Mouse (Mus musculus): ENCODE data around the gene Anapc15-ps. TPM values are rescaled to one million over a fixed set of nuclear protein-coding genes. Genes with fewer than 3 reads are reported as not detected.

The Anapc15-ps gene
- polyA plus RNA-seq, 1 experiment: 0.34 TPM

- no peak for DNase-seq (ENCODE audit: low read depth)
- no peak for TF ChIP-seq CTCF (IDR thresholded peaks at IDR 0.05; ENCODE audit: borderline replicate concordance, extremely low read depth, insufficient read depth, insufficient read length)
- TF ChIP-seq POLR2A (IDR thresholded peaks at IDR 0.05; ENCODE audit: borderline replicate concordance, extremely low read depth, insufficient read depth, insufficient read length, poor library complexity, severe bottlenecking): no peak
Observed at GRCm38 (mm10) chr10:95706867-95707266, 33.6 kb upstream of the Anapc15-ps start.

DNA sequence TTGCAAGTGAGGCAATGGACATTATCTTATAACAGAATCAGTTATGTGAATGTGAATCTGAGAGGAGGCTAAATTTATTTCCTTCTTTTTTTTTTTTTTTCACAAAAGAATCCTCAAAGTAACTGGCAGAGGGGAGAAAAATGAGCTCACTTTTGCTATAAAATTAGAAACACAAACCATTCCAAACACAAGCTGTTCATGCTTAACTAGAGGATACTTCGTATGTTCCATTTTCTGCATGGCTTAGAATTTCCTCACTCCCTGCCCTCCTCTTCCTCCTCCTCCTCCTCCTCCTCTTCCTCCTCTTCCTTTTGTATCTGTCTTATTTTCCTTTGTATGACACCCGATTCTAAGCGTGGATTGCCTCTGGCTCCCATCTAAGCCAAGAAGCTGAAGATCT is 32.5 kb upstream of the Anapc15-ps start:
- no peak for DNase-seq (ENCODE audit: low read depth)
- TF ChIP-seq CTCF (IDR thresholded peaks at IDR 0.05; ENCODE audit: borderline replicate concordance, extremely low read depth, insufficient read depth, insufficient read length) (no peak), POLR2A (IDR thresholded peaks at IDR 0.05; ENCODE audit: borderline replicate concordance, extremely low read depth, insufficient read depth, insufficient read length, poor library complexity, severe bottlenecking) (no peak)

DNA sequence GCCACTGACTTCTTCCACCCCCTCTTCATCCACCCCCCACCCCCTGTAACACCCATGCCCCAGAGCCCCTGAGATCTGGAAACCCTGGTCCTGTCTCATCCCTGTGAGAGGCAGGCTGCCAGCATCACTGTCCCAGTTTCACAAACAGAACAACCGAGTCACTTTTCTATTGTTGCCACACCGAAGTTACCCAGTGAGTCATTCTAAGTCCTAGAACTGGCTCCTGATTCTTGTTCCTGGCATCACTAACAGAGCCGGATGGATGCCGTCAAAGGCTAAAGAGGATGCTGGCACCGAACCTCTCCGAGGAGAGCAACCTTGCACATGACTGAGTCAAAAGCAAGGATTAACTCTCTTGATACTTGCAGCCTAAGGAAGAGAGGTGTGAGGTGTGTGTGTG is 31.6 kb upstream of the Anapc15-ps start:
- TF ChIP-seq CTCF (IDR thresholded peaks at IDR 0.05; ENCODE audit: borderline replicate concordance, extremely low read depth, insufficient read depth, insufficient read length): no peak
- TF ChIP-seq POLR2A (IDR thresholded peaks at IDR 0.05; ENCODE audit: borderline replicate concordance, extremely low read depth, insufficient read depth, insufficient read length, poor library complexity, severe bottlenecking): no peak
- DNase-seq (ENCODE audit: low read depth): no peak

GRCm38 (mm10) chr10:95703730-95704129 is 30.5 kb upstream of the Anapc15-ps start:
- DNase-seq (ENCODE audit: low read depth): no peak

GRCm38 (mm10) chr10:95700422-95700821 is 27.2 kb upstream of the Anapc15-ps start:
- TF ChIP-seq CTCF (IDR thresholded peaks at IDR 0.05; ENCODE audit: borderline replicate concordance, extremely low read depth, insufficient read depth, insufficient read length): no peak
- no peak for TF ChIP-seq POLR2A (IDR thresholded peaks at IDR 0.05; ENCODE audit: borderline replicate concordance, extremely low read depth, insufficient read depth, insufficient read length, poor library complexity, severe bottlenecking)
- no peak for DNase-seq (ENCODE audit: low read depth)

More at GRCm38 (mm10) chr10:95703730-95704129, 30.5 kb upstream of the Anapc15-ps start:
- no peak for TF ChIP-seq POLR2A (IDR thresholded peaks at IDR 0.05; ENCODE audit: borderline replicate concordance, extremely low read depth, insufficient read depth, insufficient read length, poor library complexity, severe bottlenecking)
- TF ChIP-seq CTCF (IDR thresholded peaks at IDR 0.05; ENCODE audit: borderline replicate concordance, extremely low read depth, insufficient read depth, insufficient read length): no peak

DNA sequence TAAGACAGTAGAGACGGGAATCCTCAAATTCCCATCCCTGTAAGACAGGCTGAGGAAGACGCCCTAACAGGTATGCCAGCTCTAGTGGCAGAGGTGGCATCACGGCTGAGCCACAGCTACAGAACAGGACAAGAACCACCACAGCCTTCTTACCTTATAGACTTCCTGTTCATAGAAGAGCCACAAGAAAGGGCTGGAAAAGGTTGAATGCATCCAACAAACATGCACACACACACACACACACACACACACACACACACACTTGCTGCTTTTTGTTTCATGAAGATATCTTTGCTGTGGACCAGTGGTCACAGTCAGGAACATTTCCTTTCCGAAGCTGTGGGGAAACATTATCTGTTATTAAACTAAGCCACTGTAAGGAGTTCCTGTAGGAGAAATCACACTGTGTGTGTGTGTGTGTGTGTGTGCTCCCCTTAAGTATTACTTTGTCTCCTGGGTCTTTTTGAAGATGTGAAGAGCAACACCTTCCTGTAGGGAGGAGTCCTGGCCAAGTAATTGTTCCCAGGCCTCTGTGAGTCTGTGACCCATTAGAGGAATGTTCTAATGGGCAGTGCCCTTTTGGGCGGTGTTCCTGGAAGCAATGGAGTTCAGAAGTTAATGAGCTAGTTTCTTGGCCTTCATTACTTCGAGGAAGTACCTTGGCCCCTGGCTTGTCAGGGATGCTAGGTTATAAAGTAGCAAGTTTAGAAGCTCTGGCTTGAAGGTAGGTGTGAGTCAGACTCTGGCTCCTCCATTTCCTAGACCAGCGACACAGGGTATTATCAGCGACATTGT is 25.9 kb upstream of the Anapc15-ps start:
- TF ChIP-seq POLR2A (IDR thresholded peaks at IDR 0.05; ENCODE audit: borderline replicate concordance, extremely low read depth, insufficient read depth, insufficient read length, poor library complexity, severe bottlenecking): no peak
- no peak for TF ChIP-seq CTCF (IDR thresholded peaks at IDR 0.05; ENCODE audit: borderline replicate concordance, extremely low read depth, insufficient read depth, insufficient read length)
- DNase-seq (ENCODE audit: low read depth): no peak

- TF ChIP-seq CTCF (IDR thresholded peaks at IDR 0.05; ENCODE audit: borderline replicate concordance, extremely low read depth, insufficient read depth, insufficient read length) (no peak), POLR2A (IDR thresholded peaks at IDR 0.05; ENCODE audit: borderline replicate concordance, extremely low read depth, insufficient read depth, insufficient read length, poor library complexity, severe bottlenecking) (no peak)
Observed at GRCm38 (mm10) chr10:95696253-95696641, 23.0 kb upstream of the Anapc15-ps start.

GRCm38 (mm10) chr10:95695603-95696252 is 22.5 kb upstream of the Anapc15-ps start:
- TF ChIP-seq POLR2A (IDR thresholded peaks at IDR 0.05; ENCODE audit: borderline replicate concordance, extremely low read depth, insufficient read depth, insufficient read length, poor library complexity, severe bottlenecking) (no peak), CTCF (IDR thresholded peaks at IDR 0.05; ENCODE audit: borderline replicate concordance, extremely low read depth, insufficient read depth, insufficient read length) (no peak)
- no peak for DNase-seq (ENCODE audit: low read depth)

More at GRCm38 (mm10) chr10:95696253-95696641, 23.0 kb upstream of the Anapc15-ps start:
- no peak for DNase-seq (ENCODE audit: low read depth)

DNA sequence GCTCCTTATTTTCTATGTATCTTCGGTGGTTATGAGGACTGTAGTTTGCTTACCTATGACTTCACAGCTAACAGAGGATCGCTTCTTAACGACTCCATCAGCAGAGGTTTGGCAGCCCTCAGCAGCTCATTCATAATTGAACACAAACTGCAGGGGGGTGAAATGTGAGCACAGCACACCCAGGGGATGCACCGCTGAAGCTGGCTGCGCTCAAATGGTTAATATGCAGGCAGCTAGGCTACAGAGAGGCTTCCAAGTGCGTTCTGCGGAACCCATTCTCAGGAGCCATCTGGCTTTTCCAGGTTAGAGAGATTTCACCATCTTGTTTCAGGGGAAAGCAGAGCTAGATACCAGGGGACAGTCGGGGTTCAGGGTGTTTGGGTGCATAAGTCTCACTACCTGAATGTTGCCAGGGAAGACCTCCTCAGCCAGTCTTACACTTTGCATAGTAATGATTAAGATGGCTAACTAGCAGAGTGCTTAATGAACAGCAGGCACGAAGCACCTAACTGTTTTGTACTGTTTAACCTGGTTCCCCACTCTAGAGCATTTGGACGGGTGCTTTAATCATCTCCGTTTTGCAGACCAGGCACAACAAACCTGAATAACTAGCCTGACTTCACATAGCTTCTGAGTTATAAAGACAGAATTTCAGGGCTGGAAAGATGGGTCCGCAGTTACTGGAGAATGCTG is 21.5 kb upstream of the Anapc15-ps start:
- peak; percentile 69 for DNase-seq (ENCODE audit: low read depth)
- TF ChIP-seq CTCF (IDR thresholded peaks at IDR 0.05; ENCODE audit: borderline replicate concordance, extremely low read depth, insufficient read depth, insufficient read length): no peak
- TF ChIP-seq POLR2A (IDR thresholded peaks at IDR 0.05; ENCODE audit: borderline replicate concordance, extremely low read depth, insufficient read depth, insufficient read length, poor library complexity, severe bottlenecking): no peak

- no peak for DNase-seq (ENCODE audit: low read depth)
- TF ChIP-seq CTCF (IDR thresholded peaks at IDR 0.05; ENCODE audit: borderline replicate concordance, extremely low read depth, insufficient read depth, insufficient read length) (no peak), POLR2A (IDR thresholded peaks at IDR 0.05; ENCODE audit: borderline replicate concordance, extremely low read depth, insufficient read depth, insufficient read length, poor library complexity, severe bottlenecking) (no peak)
Observed at GRCm38 (mm10) chr10:95691347-95691746, 18.1 kb upstream of the Anapc15-ps start.

GRCm38 (mm10) chr10:95689833-95690232 is 16.6 kb upstream of the Anapc15-ps start:
- no peak for DNase-seq (ENCODE audit: low read depth)
- no peak for TF ChIP-seq POLR2A (IDR thresholded peaks at IDR 0.05; ENCODE audit: borderline replicate concordance, extremely low read depth, insufficient read depth, insufficient read length, poor library complexity, severe bottlenecking)
- no peak for TF ChIP-seq CTCF (IDR thresholded peaks at IDR 0.05; ENCODE audit: borderline replicate concordance, extremely low read depth, insufficient read depth, insufficient read length)
